Mouse (Mus musculus): ENCODE measurements at regions not wholly inside any gene's neighbourhood (a gene's known extent, or its start where the extent isn't known, plus 50 kb on each side); places are given as distances from the start of the nearest gene placed in this dataset.

DNA sequence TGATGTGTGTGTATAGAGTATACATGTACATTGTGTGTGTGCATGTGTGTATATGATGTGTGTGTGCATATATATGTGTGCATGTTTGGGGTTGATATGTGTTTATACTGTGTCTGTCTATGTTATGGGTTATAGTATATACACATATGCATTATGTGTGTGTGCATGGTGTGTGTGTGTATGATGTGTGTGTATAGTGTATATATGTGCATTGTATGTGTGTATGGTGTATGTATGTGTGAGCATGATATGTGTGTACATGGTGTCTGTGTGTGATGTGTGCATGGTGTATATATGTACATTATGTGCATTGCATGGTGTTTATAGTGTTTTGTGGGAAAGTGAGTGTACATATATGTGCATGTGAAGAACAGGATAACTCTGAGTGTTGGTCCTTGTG is 90.4 kb upstream of the Sp4 start:
- Histone ChIP-seq H3K27ac (ENCODE audit: low read depth, low read length) (no peak overlapping the region), H3K4me3 (ENCODE audit: low read depth, low read length) (no peak overlapping the region), H3K4me2 (replicated peaks; ENCODE audit: low read depth, low read length) (no peak overlapping the region), H3K27me3 (ENCODE audit: control insufficient read depth, insufficient read depth, low read length) (no peaks in the 10 kb centered on the region), H3K36me3 (ENCODE audit: control insufficient read depth, insufficient read depth, low read length) (no peaks in the 10 kb centered on the region), H3K4me1 (replicated peaks; ENCODE audit: control insufficient read depth, insufficient read depth, low read length) (no peaks in the 10 kb centered on the region), H3K9ac (ENCODE audit: low read depth, low read length) (no peak overlapping the region), H3K9me3 (ENCODE audit: control insufficient read depth, low read length) (no peaks in the 10 kb centered on the region)
- ATAC-seq (ENCODE audit: low FRiP score): no peak
- DNase-seq (ENCODE audit: low spot score): no peak

DNA sequence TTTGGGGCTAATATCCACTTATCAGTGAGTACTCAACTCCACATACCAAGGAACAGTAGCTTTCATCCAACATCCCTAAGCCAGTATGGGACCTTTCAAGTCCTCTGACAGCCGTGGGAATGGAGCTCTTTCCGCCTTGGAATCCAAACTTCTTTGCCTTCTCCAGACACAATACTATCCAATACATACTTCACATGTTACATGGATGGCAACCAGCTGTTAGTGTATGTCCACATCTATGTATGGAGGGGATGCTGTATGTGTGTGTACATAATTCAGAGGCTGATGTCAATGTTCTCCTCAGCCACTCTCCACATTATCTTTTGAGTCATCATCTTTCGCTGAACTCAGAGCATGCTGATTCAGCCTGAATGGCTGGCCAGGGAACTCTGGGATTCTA is 79.8 kb upstream of the Sp4 start:
- Histone ChIP-seq H3K36me3 (ENCODE audit: control insufficient read depth, insufficient read depth, low read length) (no peaks in the 10 kb centered on the region), H3K27ac (ENCODE audit: low read depth, low read length) (no peak overlapping the region), H3K9ac (ENCODE audit: low read depth, low read length) (no peak overlapping the region), H3K4me1 (replicated peaks; ENCODE audit: control insufficient read depth, insufficient read depth, low read length) (no peaks in the 10 kb centered on the region), H3K4me2 (replicated peaks; ENCODE audit: low read depth, low read length) (no peak overlapping the region), H3K4me3 (ENCODE audit: low read depth, low read length) (no peak overlapping the region), H3K27me3 (ENCODE audit: control insufficient read depth, insufficient read depth, low read length) (no peaks in the 10 kb centered on the region), H3K9me3 (ENCODE audit: control insufficient read depth, low read length) (no peaks in the 10 kb centered on the region)
- ATAC-seq (ENCODE audit: low FRiP score): no peak
- WGBS: 88% methylated on average over 3 of the region's 3 CpGs
- no peak for DNase-seq (ENCODE audit: low spot score)

DNA sequence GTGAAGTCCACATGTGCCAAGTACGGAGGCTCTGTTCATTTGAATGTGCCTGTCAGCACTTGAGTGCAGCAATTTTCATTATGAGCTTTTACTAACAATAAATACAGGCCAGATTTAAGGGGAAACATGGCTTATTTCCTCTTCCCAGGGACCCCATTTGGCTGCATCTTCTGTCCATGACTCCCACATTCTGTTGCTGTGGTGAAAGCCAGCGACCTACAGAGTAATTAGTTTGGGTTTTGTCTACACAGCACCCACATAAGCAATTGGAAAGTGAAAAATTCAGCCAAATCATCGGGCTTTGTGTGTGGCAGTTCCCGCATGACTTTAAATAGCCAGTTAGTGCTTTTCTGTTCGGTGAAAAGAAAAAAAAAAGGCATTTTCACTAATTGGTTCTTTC is 76.7 kb upstream of the Sp4 start:
- Histone ChIP-seq H3K27ac (ENCODE audit: low read depth, low read length) (no peak overlapping the region), H3K27me3 (ENCODE audit: control insufficient read depth, insufficient read depth, low read length) (no peaks in the 10 kb centered on the region), H3K36me3 (ENCODE audit: control insufficient read depth, insufficient read depth, low read length) (no peaks in the 10 kb centered on the region), H3K4me1 (replicated peaks; ENCODE audit: control insufficient read depth, insufficient read depth, low read length) (no peaks in the 10 kb centered on the region), H3K9me3 (ENCODE audit: control insufficient read depth, low read length) (no peaks in the 10 kb centered on the region), H3K9ac (ENCODE audit: low read depth, low read length) (no peak overlapping the region), H3K4me2 (replicated peaks; ENCODE audit: low read depth, low read length) (no peak overlapping the region), H3K4me3 (ENCODE audit: low read depth, low read length) (no peak overlapping the region)
- ATAC-seq (ENCODE audit: low FRiP score): no peak
- no peak for DNase-seq (ENCODE audit: low spot score)
- 80% methylated on average over 5 of the region's 5 CpGs for WGBS

GRCm38 (mm10) chr12:118376521-118377493 is 75.6 kb upstream of the Sp4 start:
- Histone ChIP-seq H3K4me1 (replicated peaks; ENCODE audit: control insufficient read depth, insufficient read depth, low read length) (no peaks in the 10 kb centered on the region), H3K4me3 (ENCODE audit: low read depth, low read length) (no peak overlapping the region), H3K9me3 (ENCODE audit: control insufficient read depth, low read length) (no peaks in the 10 kb centered on the region), H3K4me2 (replicated peaks; ENCODE audit: low read depth, low read length) (no peak overlapping the region), H3K36me3 (ENCODE audit: control insufficient read depth, insufficient read depth, low read length) (no peaks in the 10 kb centered on the region), H3K9ac (ENCODE audit: low read depth, low read length) (no peak overlapping the region), H3K27me3 (ENCODE audit: control insufficient read depth, insufficient read depth, low read length) (no peaks in the 10 kb centered on the region), H3K27ac (ENCODE audit: low read depth, low read length) (no peak overlapping the region)
- 79% methylated on average over 14 of the region's 14 CpGs for WGBS
- ATAC-seq (ENCODE audit: low FRiP score) (no peak), DNase-seq (ENCODE audit: low spot score) (peak; percentile 3)

GRCm38 (mm10) chr12:118373250-118373649 is 72.0 kb upstream of the Sp4 start:
- ATAC-seq (ENCODE audit: low FRiP score): no peak
- 85% methylated on average over 6 of the region's 6 CpGs for WGBS
- H3K27me3 ChIP-seq (ENCODE audit: control insufficient read depth, insufficient read depth, low read length): no peaks in the 10 kb centered on the region
- H3K9ac ChIP-seq (ENCODE audit: low read depth, low read length): no peak overlapping the region
- H3K36me3 ChIP-seq (ENCODE audit: control insufficient read depth, insufficient read depth, low read length): no peaks in the 10 kb centered on the region
- no peaks in the 10 kb centered on the region for H3K4me1 ChIP-seq (replicated peaks; ENCODE audit: control insufficient read depth, insufficient read depth, low read length)
- H3K27ac ChIP-seq (ENCODE audit: low read depth, low read length): no peak overlapping the region
- no peak overlapping the region for H3K4me3 ChIP-seq (ENCODE audit: low read depth, low read length)
- H3K4me2 ChIP-seq (replicated peaks; ENCODE audit: low read depth, low read length): no peak overlapping the region
- no peak for DNase-seq (ENCODE audit: low spot score)
- H3K9me3 ChIP-seq (ENCODE audit: control insufficient read depth, low read length): no peaks in the 10 kb centered on the region

DNA sequence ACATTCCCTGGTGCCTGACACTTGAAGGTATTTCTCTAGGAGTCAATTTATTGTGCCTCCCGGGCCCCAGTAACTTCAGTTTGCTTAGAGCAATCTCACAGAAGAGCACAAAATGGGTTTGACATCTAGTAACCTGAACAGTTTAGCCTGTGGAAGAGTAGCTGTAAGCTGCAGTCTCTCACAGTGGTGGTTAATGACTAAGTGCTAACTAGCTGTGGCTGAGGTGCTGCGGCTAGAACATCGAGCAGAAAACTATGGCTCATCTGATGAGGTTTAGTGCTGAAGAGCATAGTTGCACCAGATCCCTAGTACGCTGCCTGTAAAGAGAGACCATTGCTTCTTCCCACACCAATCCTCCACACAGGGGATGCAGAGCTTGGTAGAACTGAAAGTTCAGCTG is 70.7 kb upstream of the Sp4 start:
- ATAC-seq (ENCODE audit: low FRiP score) (no peak), DNase-seq (ENCODE audit: low spot score) (no peak)
- Histone ChIP-seq H3K4me2 (replicated peaks; ENCODE audit: low read depth, low read length) (no peak overlapping the region), H3K4me1 (replicated peaks; ENCODE audit: control insufficient read depth, insufficient read depth, low read length) (no peaks in the 10 kb centered on the region), H3K9ac (ENCODE audit: low read depth, low read length) (no peak overlapping the region), H3K36me3 (ENCODE audit: control insufficient read depth, insufficient read depth, low read length) (no peaks in the 10 kb centered on the region), H3K27me3 (ENCODE audit: control insufficient read depth, insufficient read depth, low read length) (no peaks in the 10 kb centered on the region), H3K9me3 (ENCODE audit: control insufficient read depth, low read length) (no peaks in the 10 kb centered on the region), H3K4me3 (ENCODE audit: low read depth, low read length) (no peak overlapping the region), H3K27ac (ENCODE audit: low read depth, low read length) (no peak overlapping the region)
- WGBS: 88% methylated on average over 4 of the region's 4 CpGs

- Histone ChIP-seq H3K4me1 (replicated peaks; ENCODE audit: control insufficient read depth, insufficient read depth, low read length) (no peaks in the 10 kb centered on the region), H3K4me2 (replicated peaks; ENCODE audit: low read depth, low read length) (no peak overlapping the region), H3K9ac (ENCODE audit: low read depth, low read length) (no peak overlapping the region), H3K4me3 (ENCODE audit: low read depth, low read length) (no peak overlapping the region), H3K27me3 (ENCODE audit: control insufficient read depth, insufficient read depth, low read length) (no peaks in the 10 kb centered on the region), H3K36me3 (ENCODE audit: control insufficient read depth, insufficient read depth, low read length) (no peaks in the 10 kb centered on the region), H3K9me3 (ENCODE audit: control insufficient read depth, low read length) (no peaks in the 10 kb centered on the region), H3K27ac (ENCODE audit: low read depth, low read length) (no peak overlapping the region)
- 82% methylated on average over 10 of the region's 10 CpGs for WGBS
- no peak for ATAC-seq (ENCODE audit: low FRiP score)
- DNase-seq (ENCODE audit: low spot score): no peak
Measured at GRCm38 (mm10) chr12:118367307-118368076, 66.3 kb upstream of the Sp4 start.

- Histone ChIP-seq H3K36me3 (ENCODE audit: control insufficient read depth, insufficient read depth, low read length) (no peaks in the 10 kb centered on the region), H3K4me1 (replicated peaks; ENCODE audit: control insufficient read depth, insufficient read depth, low read length) (no peaks in the 10 kb centered on the region), H3K4me3 (ENCODE audit: low read depth, low read length) (no peak overlapping the region), H3K4me2 (replicated peaks; ENCODE audit: low read depth, low read length) (no peak overlapping the region), H3K27me3 (ENCODE audit: control insufficient read depth, insufficient read depth, low read length) (no peaks in the 10 kb centered on the region), H3K9ac (ENCODE audit: low read depth, low read length) (no peak overlapping the region), H3K27ac (ENCODE audit: low read depth, low read length) (no peak overlapping the region), H3K9me3 (ENCODE audit: control insufficient read depth, low read length) (no peaks in the 10 kb centered on the region)
- DNase-seq (ENCODE audit: low spot score): no peak
- 90% methylated on average over 7 of the region's 7 CpGs for WGBS
- no peak for ATAC-seq (ENCODE audit: low FRiP score)
Measured at GRCm38 (mm10) chr12:118352866-118353265, 51.6 kb upstream of the Sp4 start.

GRCm38 (mm10) chr12:118351421-118351820 is 50.2 kb upstream of the Sp4 start:
- Histone ChIP-seq H3K27me3 (ENCODE audit: control insufficient read depth, insufficient read depth, low read length) (no peaks in the 10 kb centered on the region), H3K4me3 (ENCODE audit: low read depth, low read length) (no peak overlapping the region), H3K9ac (ENCODE audit: low read depth, low read length) (no peak overlapping the region), H3K4me1 (replicated peaks; ENCODE audit: control insufficient read depth, insufficient read depth, low read length) (no peaks in the 10 kb centered on the region), H3K4me2 (replicated peaks; ENCODE audit: low read depth, low read length) (no peak overlapping the region), H3K36me3 (ENCODE audit: control insufficient read depth, insufficient read depth, low read length) (no peaks in the 10 kb centered on the region), H3K9me3 (ENCODE audit: control insufficient read depth, low read length) (no peaks in the 10 kb centered on the region), H3K27ac (ENCODE audit: low read depth, low read length) (no peak overlapping the region)
- DNase-seq (ENCODE audit: low spot score) (no peak), ATAC-seq (ENCODE audit: low FRiP score) (no peak)
